Mouse (Mus musculus) mature B cell (primary cell): ENCODE results near the gene Tlcd2.

Source experiments
- in situ Hi-C: fragments of 300-500 bp; cut with MboI; formaldehyde crosslinking; loops from 2 replicates; pipeline ENCODE4 v1.14.3; 2019

The Tlcd2 gene

DNA sequence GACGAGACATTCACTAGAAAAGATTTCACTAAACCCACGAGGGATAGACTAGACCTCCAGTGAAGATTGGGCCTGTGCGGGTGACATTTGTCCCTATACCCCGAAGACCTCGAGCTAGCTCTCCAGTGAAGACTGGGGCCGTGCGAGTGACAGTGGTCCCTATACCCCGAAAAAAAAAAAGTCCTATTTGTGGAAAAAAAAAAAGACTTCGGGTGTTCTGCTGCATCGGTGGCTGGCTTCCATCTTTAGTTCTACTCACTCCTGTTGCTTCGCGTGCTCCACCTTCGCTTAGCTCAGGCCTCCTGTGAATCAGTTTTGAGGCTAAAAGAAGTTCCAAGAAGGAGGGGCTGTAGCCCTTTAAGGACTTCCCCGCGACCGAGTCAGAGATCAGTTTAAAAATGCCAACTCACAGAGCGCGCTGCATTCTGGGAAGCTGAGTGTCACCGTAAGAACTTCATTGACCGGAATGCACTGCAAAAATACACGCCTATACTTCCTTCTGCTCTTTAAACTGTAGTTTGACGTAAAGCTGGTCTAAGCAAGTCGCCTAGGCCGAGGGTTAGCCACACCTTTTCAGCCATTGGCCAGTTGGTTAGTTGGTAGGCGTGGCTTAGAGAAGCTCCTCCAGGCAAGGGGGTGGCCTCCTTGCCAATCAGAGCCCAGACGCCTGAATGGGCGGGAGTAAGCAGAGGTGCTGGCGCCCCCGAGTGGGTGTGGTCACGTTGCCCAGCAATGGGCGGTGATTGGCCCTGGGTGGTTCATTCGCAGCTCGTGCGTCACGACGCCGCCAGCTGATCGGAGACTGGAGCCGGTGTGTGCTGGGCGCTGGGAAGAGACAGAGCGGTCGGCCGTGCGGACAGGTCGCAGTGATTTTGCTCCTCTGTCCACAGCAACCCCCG, at the start of gene Tlcd2:
Gene Tlcd2, plus strand, starts transcription at position 872 of the 899 bp plus-strand sequence.
- in situ Hi-C loops: no loop called here

DNA sequence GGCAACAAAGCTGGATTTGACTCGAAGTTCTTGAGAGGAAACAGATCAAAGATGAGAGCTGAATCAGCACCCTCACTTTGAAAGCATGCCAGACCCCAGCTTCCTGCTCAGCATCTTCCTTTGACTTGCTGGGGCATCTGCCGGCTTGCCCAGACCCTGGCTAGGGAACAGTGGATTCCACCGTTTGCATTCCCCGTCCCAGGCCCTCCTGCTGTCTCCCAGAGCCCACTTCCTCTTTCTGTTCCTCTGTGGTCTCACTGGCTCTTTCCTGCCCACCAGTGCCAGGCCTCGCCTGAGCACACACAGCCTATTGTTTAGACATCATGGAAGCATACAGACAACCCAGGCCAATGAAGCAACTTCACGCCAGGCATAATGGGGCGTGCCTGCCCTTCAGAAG, 46.4 kb upstream of the Tlcd2 start:
- in situ Hi-C loops: no loop called here

DNA sequence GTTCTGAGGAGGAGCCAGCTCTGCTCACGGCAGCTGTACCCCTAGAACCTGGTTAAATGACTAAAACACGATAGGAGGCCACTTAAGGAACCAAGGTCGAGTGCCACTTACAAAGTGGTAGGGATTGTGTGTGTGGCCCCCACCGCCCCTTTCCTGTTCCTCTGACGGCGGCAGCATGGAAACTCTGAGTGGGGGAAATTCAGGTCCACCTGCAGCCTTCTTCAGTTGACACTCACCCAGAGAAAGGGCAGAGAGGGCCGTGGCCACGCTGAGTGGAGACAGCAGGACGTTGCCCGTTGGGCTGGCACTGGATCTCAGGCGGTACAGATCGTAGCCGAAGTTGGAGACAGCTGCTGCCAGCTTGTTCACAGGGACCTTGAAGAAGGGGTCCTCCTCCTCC, 45.5 kb upstream of the Tlcd2 start:
- in situ Hi-C loops: no loop called here

DNA sequence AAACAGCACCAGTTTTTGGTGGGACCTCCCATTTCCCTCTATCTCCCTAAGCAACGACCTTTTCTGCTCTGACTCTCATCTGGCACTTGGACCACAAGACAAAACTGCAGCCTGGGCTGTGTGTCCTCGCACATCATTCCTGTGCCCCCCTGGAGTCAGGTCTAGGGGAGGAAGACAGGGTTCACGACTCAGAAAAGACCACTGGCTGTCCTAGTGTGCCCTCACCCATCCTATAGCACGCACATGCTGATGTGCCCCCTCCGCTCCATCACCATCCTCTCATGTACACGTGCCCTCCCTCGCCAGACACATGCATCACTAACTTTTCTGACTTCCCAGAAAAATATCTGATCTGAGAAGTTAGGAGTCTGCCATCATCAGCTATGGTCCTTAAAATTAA, 41.5 kb upstream of the Tlcd2 start:
- in situ Hi-C loops: no loop called here

DNA sequence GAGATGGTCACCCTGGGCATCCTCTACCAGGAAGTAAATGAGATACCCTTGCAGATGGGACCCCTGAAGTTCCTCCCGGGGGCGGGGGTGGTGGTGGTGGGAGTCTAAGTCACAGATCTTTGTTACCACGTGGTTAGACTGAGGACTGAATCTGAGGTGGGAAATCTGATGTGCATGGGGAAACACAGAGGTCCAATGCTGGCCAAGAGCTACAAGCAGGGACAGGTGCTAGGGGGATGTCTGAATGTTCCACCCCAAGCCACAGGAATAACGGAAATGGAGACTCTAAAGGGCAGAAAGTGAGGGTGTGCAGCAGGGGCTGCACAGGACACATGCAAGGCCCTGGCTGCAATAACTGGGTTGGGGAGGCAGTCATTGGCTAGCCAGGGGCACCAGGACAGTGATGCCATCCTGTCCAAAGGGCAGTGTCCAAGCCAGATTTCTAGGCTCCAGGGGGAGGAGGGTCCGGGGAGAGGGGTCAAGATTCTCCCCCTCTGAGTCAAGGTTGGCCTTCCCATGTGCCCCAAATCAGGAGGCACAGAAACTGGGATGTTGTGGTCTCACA, 40.6 kb upstream of the Tlcd2 start:
- in situ Hi-C loops: no loop called here

DNA sequence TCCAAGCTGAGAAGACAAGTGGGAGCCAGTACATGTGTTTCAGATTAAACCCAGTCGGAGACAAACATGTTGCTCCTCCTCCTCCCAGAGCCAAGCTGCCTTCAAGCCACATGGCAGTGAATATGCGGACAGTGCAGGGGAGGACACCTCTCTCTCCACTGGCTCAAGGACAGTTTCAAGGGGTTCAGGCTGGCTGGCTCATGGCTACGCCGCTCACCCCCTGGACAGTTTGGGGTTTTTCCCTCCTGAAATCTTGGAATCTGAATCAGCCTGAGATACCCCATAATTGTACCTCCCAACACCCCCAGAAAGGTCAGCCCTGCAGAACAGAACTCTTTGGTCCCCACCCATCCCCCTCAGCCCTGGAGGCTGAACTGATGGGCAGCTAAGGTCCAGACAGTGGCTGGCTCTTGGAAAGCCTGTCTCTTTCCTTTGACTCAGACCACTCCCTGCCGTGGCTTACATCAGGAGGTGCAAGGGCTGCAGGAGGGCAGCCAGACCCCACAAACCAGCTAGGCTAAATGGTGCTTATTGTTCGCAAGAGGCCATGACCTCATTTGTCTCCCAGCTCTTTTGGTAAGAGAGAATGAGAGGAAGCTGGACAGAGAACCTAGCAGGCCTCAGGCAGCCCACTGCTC, 40.0 kb upstream of the Tlcd2 start:
- in situ Hi-C loops: no loop called here

DNA sequence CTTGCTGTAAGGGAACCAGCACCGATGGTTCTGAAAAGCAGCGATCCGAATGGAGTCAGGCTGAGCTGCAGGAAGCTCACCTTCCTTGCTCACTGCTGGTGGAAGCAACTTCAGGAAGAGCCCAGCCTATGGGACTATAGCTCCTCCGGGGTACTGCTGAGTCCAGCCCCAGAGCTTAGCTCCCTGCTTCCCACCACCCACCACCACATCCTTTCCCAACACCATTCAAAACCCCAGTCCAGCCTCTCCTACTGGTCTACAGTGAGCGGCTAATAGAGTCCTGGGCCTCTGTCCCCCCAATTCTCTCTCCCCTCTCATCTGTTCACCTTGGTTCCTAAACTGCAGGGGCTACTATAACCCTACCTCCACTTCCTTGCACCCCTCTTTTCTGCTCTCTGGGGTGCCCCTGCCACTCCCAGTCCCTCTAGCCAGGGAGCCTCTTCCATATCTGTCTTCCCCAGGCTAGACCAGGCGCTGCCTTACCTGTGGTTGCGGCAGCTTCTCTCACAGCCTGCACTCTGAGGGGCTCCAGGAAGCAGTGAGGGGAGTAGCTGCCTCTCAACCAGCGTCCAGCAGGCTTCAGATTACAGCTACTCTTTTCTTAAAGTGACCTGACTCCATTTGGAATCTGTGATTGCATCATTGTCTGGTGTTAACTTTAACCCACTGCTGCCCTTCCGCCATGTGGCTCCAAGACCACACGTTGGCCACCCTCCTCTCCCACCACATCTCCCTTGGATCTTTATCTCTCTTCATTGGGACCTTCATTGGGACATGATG, 39.3 kb upstream of the Tlcd2 start, which contains the start of gene Serpinf1:
Gene Serpinf1, minus strand, starts transcription at position 689 of the 780 bp plus-strand sequence.
- in situ Hi-C loops: no loop called here

DNA sequence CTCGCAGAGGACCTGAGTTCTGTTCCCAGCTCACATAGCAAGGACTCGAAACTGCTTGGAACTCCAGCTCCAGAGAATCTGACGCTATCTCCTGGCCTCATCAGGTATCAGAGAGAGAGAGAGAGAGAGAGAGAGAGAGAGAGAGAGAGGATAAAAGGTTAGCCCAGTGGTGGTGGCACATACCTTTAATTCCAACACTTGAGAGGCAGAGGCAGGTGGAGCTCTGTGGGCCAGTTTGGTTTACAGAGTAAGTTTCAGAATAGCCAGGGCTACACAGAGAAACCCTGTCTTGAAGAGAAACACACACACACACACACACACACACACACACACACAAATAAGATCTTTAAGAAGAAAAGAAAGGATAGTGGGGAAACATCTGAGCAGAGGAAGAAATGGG, 38.4 kb upstream of the Tlcd2 start:
- in situ Hi-C loops: no loop called here

DNA sequence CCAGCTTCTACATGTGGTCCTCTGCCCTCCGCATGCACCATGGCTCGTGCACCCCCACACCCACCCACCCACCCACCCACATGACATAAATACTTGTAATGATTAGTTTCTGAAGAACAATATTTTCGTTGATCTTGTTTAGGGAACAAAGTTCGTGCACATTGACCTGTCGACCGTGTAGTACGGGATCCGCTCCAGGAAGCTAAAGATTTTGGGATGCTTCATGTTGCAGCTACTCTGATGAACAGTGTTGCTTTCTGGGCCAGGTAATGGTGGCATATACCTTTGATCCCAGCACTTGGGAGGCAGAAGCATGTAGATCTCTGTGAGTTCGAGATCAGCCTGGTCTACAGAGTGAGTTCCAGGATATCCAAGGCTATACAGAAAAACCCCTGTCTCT, 37.5 kb upstream of the Tlcd2 start:
- in situ Hi-C loops: no loop called here

DNA sequence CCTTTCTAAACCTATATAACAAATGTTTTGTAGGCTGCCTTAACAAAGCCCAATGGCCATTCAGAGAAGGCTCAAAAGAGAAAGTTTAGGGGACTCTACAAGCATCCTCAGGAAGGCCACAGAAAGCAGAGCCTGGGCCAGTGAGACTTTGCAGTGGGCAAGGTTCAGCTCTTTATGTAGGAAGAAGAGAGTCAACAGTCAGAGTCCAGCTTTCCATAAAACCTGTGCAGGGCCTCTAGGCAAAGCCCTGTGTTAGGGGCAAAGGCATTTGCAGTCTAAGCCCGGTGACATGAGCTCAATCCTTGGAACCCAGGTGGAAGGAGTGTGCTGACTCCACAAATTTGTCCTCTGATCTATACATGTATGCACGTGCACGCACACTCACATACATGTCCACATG, 37.1 kb upstream of the Tlcd2 start:
- in situ Hi-C loops: no loop called here

DNA sequence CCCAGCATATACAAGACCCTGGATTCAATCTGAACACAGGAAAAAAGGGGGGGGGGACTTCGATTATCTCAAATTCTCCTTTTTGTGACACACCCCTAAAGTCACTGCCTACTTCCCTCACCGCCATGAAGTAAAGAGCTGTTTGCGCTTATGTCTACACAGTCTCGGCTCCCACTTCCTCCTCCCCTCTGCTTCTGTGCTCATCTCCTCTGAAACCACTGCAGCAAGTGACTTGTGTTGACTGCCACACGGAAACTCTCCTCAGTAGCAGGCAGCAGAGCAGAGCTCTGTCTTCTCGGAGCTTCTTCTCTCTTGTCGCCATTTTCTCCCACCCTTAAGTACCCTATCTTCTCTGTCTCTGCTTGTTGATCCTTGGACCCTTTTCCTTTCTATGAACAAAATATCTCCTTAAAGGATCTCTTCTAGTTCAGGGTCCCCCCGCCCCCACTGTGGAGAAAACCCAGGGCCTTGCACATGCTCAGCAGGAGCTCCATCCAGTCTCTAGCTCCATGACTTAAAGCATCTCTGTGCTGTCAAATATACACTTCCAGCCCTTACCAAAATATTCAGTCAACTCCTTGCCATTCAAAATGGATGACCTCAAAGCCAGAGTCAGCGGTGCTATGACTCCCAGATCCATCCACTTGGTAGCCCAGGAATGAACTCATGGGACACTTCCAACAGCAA, 32.4 kb upstream of the Tlcd2 start:
- in situ Hi-C loops: no loop called here

DNA sequence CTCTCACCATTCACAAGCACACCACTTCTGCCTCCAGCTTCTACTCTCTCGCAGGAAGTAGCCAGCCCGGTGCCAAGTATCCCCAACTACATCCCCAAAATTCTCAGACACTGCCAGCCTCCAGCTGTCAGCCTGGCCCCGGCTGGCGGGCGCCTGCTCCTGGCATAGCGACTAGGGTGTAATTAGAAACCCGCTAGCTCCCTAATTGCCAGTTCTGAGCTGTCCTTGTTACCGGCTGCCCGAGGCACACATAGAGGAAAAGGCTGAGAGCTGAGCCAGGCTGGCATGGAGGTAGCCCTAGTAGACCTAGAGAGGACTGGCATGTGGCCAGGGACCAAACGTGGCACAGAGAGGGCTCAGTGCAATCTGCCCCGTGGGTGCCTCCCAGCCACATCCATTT, 30.2 kb upstream of the Tlcd2 start:
- in situ Hi-C loops: no loop called here

DNA sequence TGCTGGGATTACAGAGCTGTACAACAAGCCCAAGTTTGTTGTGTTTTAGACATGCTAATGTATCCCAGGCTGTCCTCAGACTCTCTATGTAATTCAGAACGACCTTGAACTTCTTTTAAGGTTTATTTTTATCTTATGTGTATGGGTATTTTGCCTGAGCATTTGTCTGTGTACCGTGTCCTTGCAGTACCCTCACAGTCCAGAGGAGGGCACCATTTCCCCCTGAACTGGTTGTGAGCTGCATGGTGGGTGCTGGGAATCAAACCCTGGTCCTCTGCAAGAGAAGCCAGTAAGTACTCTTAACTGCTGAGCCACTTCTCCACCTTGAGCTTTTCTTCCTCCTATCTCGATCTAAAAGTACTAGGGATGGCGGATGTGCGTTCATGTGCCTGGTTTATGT, 27.4 kb upstream of the Tlcd2 start:
- in situ Hi-C loops: no loop called here

DNA sequence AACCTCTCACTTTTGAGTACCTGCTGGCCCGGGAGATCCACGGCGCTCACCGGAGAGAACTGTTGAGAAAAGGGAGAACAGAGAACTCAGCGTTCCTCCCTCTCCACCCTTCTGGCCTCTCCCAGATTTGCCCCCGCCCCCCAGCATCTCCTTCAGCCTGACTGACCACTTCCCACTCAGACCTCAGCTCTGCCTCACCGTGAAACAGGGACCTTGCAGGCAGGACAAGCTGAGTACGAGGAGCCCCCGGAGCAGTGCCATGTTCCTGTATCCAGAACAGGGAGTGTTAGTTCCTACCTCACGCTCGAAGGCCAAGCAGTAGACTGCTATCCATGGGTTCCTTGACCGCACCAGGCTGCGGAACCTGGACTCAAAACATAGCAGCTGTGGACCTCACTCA, 23.3 kb upstream of the Tlcd2 start:
- in situ Hi-C loops: no loop called here

DNA sequence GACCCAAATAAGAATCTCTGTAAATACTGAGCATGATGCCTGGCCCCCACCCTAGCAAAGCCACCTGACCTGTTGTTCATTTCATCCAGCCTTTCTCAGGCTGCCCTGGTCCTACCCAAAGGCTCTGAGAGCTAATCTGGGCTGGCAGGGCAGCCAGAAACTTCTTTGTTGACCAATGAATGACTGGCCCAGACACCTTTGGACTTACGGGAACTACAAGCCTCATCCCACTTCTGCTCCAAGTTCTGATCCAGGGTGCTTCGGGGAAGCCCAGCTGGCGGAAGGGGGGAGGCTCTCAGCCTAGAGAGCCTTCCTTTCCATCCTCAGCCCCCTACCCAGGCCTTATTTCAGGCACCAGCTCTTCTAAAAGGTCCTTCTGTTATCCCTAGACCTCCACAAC, 22.7 kb upstream of the Tlcd2 start:
- in situ Hi-C loops: no loop called here

DNA sequence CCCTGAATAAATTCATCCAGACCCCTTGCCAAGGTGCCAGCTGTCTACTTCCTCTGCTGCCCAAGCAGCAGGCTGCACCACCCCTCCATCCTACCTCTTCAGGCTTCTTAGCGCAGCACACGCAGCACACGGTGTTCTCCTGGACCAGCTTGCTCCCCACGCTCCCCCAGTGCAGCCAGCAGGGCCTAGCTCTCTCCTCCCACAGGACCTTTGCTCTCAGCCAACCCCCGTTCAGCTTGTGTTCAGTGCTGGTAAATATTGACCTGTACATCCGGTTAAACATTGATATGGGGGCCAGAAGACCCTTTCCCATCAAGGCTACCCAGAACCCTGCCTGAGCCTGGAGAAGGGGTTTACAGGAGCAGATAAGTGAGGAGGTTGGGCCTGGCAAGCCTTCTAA, 22.2 kb upstream of the Tlcd2 start, which contains the start of gene Serpinf2:
Gene Serpinf2, minus strand, starts transcription at position 229 of the 400 bp plus-strand sequence.
- in situ Hi-C loops: no loop called here

DNA sequence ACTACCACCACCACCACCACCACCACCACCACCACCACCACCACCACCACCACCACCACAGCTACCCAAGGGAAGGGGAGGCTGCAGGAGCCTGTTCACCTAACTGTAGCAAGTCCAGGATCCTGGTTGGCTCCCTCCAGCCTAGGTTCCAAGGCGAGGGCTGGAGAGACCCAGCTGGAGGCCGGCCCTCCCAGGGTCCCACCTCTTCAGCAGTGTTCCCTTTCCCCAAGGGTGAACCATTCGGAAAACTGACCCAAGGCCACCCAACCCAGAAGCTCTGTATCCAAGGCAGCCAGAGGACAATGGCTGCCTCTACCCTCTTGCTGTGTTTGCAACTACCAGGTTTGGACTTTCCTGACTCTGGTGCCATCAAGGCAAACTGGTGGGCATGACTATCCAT, 21.6 kb upstream of the Tlcd2 start:
- in situ Hi-C loops: no loop called here

DNA sequence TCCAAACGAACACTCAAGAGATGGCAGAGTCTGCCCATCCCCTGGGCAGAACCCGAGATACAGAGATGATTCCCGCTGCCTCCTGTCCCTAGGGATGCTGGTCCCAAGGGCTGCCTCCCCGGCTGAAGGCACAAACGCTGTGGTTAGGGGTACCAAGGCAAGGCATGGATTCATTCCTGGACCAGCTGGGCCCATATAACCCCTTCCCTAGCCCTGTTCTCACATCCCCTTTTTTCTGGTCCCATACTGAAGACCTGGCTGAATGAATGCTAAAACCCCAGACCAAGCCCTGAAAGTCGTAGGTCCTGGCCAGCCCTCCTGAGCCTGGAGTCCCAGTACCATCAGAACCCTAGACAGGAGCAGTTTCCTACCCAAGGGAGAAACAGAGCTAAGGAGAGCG, 20.5 kb upstream of the Tlcd2 start:
- in situ Hi-C loops: no loop called here

DNA sequence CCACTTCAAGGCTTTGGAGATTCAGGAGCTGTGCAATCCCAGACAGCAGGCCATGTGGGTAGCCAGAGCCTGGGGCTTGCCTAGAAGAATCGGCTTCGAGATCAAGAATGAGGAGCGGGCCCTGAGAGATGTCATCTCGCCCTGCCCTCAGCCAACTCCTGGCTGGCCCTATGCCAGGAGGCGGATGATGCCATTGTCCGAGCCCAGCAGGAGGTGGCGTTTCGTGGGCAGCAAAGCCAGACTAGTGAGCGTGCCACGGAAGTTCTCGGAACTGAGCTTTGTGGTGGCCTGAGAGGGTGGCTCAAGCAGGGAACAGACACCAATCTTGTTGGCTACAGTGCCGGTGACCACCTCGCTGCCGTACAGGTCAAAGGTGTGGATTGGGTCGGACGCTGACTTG, 19.9 kb upstream of the Tlcd2 start:
- in situ Hi-C loops: no loop called here

DNA sequence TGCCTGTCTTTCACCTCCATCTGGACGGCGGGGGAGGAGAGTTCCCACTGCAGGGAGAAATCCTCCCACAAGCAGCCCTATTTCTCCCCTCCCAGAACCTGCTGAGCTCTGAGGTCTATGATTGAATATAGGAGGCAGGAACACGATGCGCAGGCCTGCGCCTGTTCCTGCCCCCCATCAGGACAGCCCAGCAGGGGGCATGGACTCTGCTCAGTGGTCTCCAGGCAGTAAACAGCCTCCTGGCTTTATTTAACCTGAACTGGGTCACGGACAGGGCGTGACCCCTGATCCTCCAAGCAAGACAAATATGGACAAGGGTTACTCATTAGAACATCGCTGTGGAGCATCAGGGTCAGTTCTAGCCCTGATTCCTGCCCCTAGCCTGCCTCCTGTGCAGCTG, 17.8 kb upstream of the Tlcd2 start:
- in situ Hi-C loops: no loop called here

DNA sequence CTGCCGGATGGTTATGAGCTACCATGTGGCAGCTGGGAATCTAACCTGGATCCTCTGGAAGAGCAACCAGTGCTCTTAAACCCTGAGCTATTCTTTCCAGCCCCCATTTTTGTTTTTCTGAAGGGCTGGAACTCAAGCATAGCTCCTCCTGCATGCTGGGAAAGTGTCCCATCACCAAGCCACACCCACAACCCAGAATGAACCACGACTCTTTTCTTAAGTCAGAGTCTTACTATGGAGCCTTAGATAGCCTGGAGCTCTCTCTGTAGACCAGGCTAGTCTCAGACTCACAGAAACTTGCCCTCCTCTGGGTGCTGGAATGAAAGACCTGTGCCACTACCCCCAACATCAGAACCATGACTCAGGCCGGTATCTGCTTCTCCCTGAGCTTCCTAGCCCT, 12.9 kb upstream of the Tlcd2 start:
- in situ Hi-C loops: no loop called here

DNA sequence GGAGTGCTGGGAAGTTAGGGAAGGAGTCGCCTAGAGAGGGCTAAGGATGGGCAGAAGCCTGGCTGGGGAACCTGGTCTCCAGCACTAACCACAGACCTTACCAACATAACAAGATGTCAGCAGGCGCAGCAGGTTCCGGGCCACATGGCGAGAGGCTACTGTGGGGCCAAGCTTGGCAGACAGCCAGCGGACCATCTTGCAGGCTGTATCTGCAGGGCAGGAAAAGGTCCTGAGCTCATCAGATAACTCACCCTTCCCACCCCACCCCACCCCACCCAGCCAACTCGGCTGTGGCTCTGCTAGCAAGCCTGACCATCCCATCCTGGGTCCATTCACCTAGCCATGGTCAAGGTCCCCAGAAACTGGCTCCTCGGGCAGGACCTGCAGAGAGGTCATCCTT, 11.8 kb upstream of the Tlcd2 start:
- in situ Hi-C loops: no loop called here
